Mouse (Mus musculus) central nervous system, embryonic 11.5 days (tissue): ENCODE data around the gene Aplp1. TPM values are rescaled to one million over a fixed set of nuclear protein-coding genes. Genes with fewer than 3 reads are reported as not detected.

Experiments
- polyA plus RNA-seq: library from polyadenylated mRNA; depleted of rRNA; stranded (reverse); fragments of >200 nt; gene quantifications from 2 replicates; pipeline ENCODE4 v1.2.3, GENCODE M21; 2012; rRNA removed

The Aplp1 gene
- polyA plus RNA-seq: 102 and 109 TPM in 2 replicates

GRCm38 (mm10) chr7:30444971-30445751, at the start of gene Aplp1:
TSS of gene Aplp1 (minus strand) at chr7:30445535.

GRCm38 (mm10) chr7:30493401-30493931, 48.1 kb upstream of the Aplp1 start, which contains the start of gene Prodh2:
TSS of gene Prodh2 (plus strand) at chr7:30493622.

GRCm38 (mm10) chr7:30457629-30458330, 12.4 kb upstream of the Aplp1 start, which contains the start of the genes Kirrel2 and Nphs1:
TSS of gene Kirrel2 (minus strand) at chr7:30457690.
TSS of gene Nphs1 (plus strand) at chr7:30458315.

GRCm38 (mm10) chr7:30421175-30421889, 24.0 kb downstream of the Aplp1 start, which contains the start of gene Nfkbid:
TSS of gene Nfkbid (plus strand) at chr7:30421732.

GRCm38 (mm10) chr7:30419561-30420499, 25.5 kb downstream of the Aplp1 start, which contains the start of gene Hcst:
TSS of gene Hcst (minus strand) at chr7:30419854.

GRCm38 (mm10) chr7:30413596-30413995, 31.7 kb downstream of the Aplp1 start, which contains the start of gene Tyrobp:
TSS of gene Tyrobp (plus strand) at chr7:30413760.

Other genes starting within 250 kb of the Aplp1 start
- 139 and 209 TPM in 2 replicates for gene Capns1, start 246.7 kb downstream of the Aplp1 start, polyA plus RNA-seq
- gene Polr2i, start 213.6 kb downstream of the Aplp1 start, polyA plus RNA-seq: 204 and 223 TPM in 2 replicates
- gene Tbcb, start 213.3 kb downstream of the Aplp1 start, polyA plus RNA-seq: 133 and 198 TPM in 2 replicates
- 0.19 and 0.27 TPM in 2 replicates for gene Ovol3, start 209.8 kb downstream of the Aplp1 start, polyA plus RNA-seq
- 0.06 and 0.26 TPM in 2 replicates for gene Thap8, start 165.4 kb downstream of the Aplp1 start, polyA plus RNA-seq
- 22.8 and 26.3 TPM in 2 replicates for gene Wdr62, start 165.1 kb downstream of the Aplp1 start, polyA plus RNA-seq
- gene Clip3, start 153.8 kb downstream of the Aplp1 start, polyA plus RNA-seq: 115 and 137 TPM in 2 replicates
- gene Alkbh6, start 136.8 kb downstream of the Aplp1 start, polyA plus RNA-seq: 61.7 and 90.9 TPM in 2 replicates
- gene Syne4, start 130.7 kb downstream of the Aplp1 start, polyA plus RNA-seq: 42.4 and 63.7 TPM in 2 replicates
- 0.65 and 0.78 TPM in 2 replicates for gene E130208F15Rik, start 123.8 kb downstream of the Aplp1 start, polyA plus RNA-seq
- gene Sdhaf1, start 121.6 kb downstream of the Aplp1 start, polyA plus RNA-seq: 19.6 and 19.7 TPM in 2 replicates
- 7.0 and 10.9 TPM in 2 replicates for gene Lrfn3, start 82.8 kb downstream of the Aplp1 start, polyA plus RNA-seq
- 17.2 and 25.2 TPM in 2 replicates for gene Tyrobp, start 31.8 kb downstream of the Aplp1 start, polyA plus RNA-seq
- gene Hcst, start 25.7 kb downstream of the Aplp1 start, polyA plus RNA-seq: 0.16 and 0.40 TPM in 2 replicates
- gene Nfkbid, start 23.8 kb downstream of the Aplp1 start, polyA plus RNA-seq: 1.8 and 2.1 TPM in 2 replicates
- 3.6 and 3.9 TPM in 2 replicates for gene Kirrel2, start 12.2 kb upstream of the Aplp1 start, polyA plus RNA-seq
- gene Nphs1, start 12.8 kb upstream of the Aplp1 start, polyA plus RNA-seq: 3.7 and 4.4 TPM in 2 replicates
- 0.82 and 3.3 TPM in 2 replicates for gene Prodh2, start 48.1 kb upstream of the Aplp1 start, polyA plus RNA-seq
- 102 and 119 TPM in 2 replicates for gene Arhgap33, start 89.5 kb upstream of the Aplp1 start, polyA plus RNA-seq
- 6.4 and 6.8 TPM in 2 replicates for gene Hspb6, start 106.6 kb upstream of the Aplp1 start, polyA plus RNA-seq
- gene Proser3, start 106.8 kb upstream of the Aplp1 start, polyA plus RNA-seq: 22.3 and 28.9 TPM in 2 replicates
- 35.8 and 38.5 TPM in 2 replicates for gene Lin37, start 114.3 kb upstream of the Aplp1 start, polyA plus RNA-seq
- 57.5 and 77.8 TPM in 2 replicates for gene U2af1l4, start 117.8 kb upstream of the Aplp1 start, polyA plus RNA-seq
- 5.6 and 6.0 TPM in 2 replicates for gene Gm49396, start 117.8 kb upstream of the Aplp1 start, polyA plus RNA-seq
- 98.4 and 114 TPM in 2 replicates for gene Psenen, start 118.1 kb upstream of the Aplp1 start, polyA plus RNA-seq
- gene Igflr1, start 119.9 kb upstream of the Aplp1 start, polyA plus RNA-seq: 5.5 and 9.1 TPM in 2 replicates
- 55.4 and 66.3 TPM in 2 replicates for gene Kmt2b, start 143.2 kb upstream of the Aplp1 start, polyA plus RNA-seq
- 0.20 and 0.45 TPM in 2 replicates for gene Zbtb32, start 153.4 kb upstream of the Aplp1 start, polyA plus RNA-seq
- gene Upk1a, start 167.3 kb upstream of the Aplp1 start, polyA plus RNA-seq: 1.9 and 4.0 TPM in 2 replicates
- gene Cox6b1, start 180.6 kb upstream of the Aplp1 start, polyA plus RNA-seq: 789 and 842 TPM in 2 replicates
- 0.07 and 0.18 TPM in 2 replicates for gene Etv2, start 190.3 kb upstream of the Aplp1 start, polyA plus RNA-seq
- gene Rbm42, start 204.8 kb upstream of the Aplp1 start, polyA plus RNA-seq: 68.3 and 129 TPM in 2 replicates
- 50.6 and 72.4 TPM in 2 replicates for gene Haus5, start 219.5 kb upstream of the Aplp1 start, polyA plus RNA-seq
- gene Pmis2, start 226.1 kb upstream of the Aplp1 start, polyA plus RNA-seq: not detected in 2 replicates